Mouse (Mus musculus): ENCODE results near the gene Rexo2.
"Not testable (repeated sequence)": the region's sequence is repeated elsewhere in the genome, so short reads cannot be mapped to it uniquely, and the experiment has no call there.

Rexo2 gene

DNA sequence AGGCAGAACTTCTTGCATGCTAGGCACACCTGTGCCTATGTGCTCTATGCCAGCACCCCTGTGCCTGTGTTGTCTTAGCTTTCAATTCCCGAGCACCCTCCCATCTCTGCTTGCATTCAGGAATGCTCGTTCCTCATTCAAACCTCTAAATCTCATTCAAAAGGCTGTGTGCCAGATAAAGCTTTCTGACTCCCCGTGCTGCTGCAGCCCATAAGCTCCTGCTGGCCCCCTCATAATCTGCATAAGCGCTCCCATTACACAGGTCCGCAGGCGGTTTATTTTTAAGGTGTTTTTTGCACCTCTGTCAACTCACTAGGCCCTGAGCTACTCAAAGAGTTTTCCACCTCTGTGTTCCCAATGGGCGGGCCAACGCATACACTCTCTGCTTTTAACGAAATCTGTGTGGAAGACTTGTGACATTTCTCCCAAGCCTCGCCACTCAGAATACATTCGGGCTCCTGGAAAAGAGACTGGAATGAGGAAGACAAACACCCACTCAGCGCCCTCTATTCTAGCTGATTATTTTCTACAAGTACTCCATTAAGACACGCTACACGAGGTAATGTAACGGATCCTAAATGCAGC lies 7.9 kb downstream of the Rexo2 start:
- no peak for DNase-seq (ENCODE audit: low spot score in 2 of 2)

DNA sequence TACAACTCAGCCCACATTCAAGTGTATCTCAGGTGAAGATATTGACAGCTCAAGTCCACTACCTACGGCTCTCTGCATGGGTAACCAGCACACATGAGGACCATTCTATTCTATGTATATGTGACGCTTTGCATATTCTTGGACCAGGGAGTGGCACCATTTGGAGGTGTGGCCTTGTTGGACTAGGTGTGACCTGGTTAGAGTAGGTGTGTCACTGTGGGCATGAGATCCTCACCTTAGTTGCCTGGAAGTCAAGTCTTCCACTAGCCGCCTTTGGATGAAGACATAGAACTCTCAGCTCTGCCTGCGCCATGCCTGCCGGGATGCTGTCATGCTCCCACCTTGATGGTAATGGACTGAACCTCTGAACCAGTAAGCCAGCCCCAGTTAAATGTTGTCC lies 13.0 kb downstream of the Rexo2 start:
- not testable (repeated sequence) for DNase-seq (ENCODE audit: low spot score in 2 of 2)

DNA sequence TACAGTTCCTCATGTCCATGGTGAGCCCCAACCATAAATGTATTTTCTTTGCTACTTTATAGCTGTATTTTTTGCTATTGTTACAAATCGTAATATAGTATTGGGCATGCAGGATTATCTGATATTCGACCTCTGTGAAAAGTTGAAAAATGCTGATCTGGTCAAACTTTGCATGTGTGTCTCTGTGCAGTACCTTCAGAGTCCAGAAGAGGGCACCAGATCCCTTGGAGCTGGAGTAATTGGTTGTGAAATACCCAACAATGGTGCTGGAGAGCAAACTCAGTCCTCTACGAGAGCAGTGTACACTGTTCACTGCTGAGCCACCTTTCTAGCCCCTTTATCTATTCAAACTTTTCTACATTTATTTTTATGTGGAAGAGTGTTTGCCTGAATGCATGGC lies 13.6 kb downstream of the Rexo2 start:
- DNase-seq (ENCODE audit: low spot score in 2 of 2) = peak; percentile 78 to 86

DNA sequence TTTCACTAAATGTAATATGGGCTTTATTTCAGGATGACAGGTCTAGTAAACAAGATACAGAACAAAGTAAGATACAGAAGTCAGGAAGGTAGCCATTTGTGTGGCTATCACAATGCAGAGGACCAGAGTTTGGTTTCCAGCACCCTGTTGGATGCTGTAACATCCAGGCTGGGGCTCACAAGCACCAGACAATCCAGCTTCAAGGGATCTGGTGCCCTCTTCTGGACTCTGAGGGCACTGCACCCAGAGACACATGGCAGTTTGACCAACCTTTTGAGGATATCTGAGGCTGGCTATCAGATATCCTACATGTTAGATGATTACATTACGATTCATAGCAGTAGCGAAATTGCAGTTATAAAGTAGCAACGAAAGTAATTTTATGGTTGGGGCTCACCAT lies 14.8 kb downstream of the Rexo2 start:
- DNase-seq (ENCODE audit: low spot score in 2 of 2) = peak in 1 of 2 experiments; percentile 34

DNA sequence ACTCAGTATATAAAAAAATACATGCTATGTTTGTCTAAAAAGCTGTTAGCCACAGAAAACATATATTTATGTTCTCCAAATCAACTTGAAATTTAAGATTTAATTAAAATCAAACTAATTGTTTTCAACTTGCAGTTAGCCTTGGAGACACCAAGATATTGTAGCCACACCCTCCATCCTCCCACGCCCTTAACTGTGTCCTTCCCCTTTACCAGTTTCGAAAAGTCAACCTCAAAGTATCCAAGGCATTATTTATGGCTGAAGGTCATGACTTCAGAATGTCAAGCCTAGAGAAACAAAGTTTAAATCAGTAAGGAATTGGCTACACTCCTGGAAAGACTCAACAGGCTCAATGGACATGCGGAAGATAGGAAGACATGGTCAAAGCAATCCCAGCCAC lies 18.9 kb downstream of the Rexo2 start:
- no peak for DNase-seq (ENCODE audit: low spot score in 2 of 2)

DNA sequence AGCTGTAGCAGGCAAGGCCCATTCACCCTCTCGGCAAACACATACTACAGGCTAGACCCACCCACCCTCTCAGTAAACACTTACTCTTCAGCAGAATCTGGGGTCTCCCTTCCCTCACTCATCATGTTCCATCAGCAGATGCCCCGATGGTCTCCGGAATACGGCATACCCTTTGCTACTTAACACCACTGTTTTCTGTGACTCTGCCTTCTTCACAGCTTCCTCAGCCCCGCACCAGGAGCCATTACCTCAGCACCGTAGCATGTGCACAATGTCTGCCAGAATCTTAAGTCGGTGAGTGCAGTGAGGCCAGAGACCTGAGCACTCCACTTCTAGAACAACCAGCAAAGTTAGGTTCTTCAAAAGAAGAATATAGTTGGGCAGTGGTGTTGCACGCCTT lies 19.7 kb downstream of the Rexo2 start:
- no peak for DNase-seq (ENCODE audit: low spot score in 2 of 2)

DNA sequence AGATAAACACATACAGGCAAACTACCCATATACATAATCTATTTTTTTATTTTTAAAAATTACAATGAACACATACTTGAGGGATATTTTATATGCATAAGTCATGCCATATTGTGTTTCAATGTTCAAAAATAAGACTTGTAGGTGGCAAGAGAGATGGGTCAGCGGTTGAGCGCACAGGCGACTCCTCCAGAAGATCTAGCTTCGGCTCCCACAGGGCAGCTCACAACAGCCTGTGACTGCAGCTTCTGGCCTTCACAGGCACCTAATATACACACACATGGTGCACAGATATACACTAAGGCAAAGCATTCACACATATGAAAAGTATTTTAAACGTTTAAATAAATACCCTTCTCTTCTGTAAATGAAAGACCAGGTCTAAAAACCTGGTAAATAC lies 21.0 kb downstream of the Rexo2 start:
- no peak for DNase-seq (ENCODE audit: low spot score in 2 of 2)

DNA sequence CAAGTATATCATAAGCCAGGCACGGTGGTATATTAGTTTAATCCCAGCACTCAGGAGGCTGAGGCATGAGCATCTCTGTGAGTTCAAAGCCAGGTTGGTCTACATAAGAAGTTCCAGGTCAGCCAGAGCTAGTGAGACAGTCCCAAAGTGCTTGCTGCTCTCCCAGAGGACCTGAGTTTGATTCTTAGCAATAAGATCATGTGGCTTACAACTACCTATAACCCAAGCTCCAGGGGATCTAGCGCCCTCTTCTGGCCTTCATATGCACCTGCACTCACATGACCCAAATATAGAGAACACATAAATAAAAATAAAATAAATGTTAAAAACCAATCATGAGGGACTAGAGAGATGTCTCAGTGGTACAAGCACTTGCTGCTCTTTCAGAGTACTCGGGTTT lies 21.5 kb downstream of the Rexo2 start:
- peak in 1 of 2 experiments; percentile 30 for DNase-seq (ENCODE audit: low spot score in 2 of 2)

DNA sequence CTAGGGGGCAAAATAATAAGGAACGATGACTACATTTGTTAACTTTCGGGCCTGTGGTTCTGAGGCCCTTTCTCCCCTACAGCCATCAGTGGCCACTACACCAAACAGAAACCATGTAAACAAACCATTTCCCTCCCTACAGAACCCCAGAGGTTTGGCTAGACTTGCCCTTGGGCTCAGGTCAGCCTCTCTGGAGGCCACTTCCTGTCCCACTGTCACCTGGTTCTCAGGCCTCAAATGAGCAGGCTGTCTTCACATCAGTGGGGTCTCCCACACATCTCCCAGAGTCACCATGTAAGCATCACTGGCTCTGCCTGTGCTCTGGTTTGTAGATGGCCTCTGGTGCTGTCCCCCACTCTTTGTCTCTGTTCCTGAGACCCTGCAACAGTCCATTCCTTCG lies 24.5 kb downstream of the Rexo2 start:
- DNase-seq (ENCODE audit: low spot score in 2 of 2) = no peak

DNA sequence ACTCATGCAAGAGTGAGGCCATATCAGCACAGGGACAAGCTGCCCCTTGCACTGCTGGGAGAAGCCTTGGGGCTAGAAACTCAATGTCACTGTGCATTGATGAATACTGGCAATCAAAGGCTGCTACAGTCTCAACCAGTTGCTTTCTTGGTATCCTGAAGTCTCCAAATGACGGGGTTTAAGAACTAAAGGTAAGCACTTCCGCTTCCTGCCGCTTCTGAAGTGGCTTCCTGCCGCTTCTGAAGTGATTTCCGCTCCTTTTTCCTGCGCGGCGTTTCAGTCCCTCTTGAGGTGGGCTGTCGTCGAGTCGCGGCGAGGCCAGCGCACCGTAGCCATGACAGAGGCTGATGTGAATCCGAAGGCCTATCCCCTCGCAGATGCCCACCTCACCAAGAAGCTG lies 30.4 kb downstream of the Rexo2 start:
- peak in 1 of 2 experiments; percentile 9 for DNase-seq (ENCODE audit: low spot score in 2 of 2)

DNA sequence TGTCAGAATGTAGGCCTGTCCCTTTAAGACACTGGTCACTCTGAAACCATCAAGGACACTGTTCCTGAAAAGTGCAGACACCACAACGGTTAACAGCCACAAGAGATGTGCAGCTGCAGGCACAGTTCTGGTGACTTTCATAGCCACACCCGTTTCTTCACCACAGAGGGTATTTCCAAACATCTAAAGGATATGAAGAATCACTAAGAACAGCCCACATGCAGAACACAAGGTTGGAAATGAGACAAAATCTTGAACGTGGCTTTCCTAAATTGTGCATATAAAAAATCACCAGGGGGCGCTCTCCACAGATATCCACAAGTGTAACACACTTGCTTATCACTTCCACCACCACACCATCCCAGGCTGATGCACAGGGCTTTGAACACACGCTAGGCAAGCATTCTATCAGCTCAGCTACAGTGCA lies 32.6 kb downstream of the Rexo2 start:
- peak in 1 of 2 experiments; percentile 62 for DNase-seq (ENCODE audit: low spot score in 2 of 2)

DNA sequence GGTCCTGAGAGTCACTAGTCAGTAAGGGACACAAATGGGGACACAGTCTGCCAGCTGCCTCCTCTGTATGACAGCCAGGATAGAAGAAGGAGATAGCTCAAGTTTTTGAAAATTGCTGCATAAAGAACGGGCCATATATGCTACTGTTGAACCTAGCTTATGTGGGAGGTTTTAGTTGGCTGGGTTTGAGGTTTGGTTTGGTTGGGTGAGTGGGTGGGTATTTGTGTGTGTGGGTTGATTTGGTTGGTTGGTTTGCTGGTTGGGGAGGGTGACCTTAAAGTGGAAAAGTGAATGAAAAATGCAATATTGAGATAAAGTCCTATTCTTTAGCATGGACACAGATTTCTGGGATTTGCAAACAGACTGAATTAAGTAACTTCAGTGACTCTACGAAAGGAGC lies 35.6 kb downstream of the Rexo2 start:
- DNase-seq (ENCODE audit: low spot score in 2 of 2) = no peak

DNA sequence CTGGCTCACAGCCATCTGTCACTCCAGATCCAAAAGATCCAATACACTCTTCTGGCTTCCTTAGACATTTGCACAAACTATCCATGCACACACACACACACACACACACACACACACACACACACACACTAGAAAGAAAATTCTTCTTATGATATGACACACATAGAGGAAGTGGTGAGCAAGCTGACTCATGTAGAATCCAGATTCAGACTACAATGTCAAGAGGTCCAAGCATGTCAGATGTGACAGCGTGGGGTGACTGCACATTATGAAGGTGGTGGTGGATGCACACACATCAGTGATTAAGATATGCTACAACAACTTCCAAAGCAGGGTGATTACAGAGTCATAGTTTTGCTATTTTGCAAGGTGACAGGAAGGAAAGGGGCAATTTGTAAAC lies 36.5 kb downstream of the Rexo2 start:
- DNase-seq (ENCODE audit: low spot score in 2 of 2) = no peak

DNA sequence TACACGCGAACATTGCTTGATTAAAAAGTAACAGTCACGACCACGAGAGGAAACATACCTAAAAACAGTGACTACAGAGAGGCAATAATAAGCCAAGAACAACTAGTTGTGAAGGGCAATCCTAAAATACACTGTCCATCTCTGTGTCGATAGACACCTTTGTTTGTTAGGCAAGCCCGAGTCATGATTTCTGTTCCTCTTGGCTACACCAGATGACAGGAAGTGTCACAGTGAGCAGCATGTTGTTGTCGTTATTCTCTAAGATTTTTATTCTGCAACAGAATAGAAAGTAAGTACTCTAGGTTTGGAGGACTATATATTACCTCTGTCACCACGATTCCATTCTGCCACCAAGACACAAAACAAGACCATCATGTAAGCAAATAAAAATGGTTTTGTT lies 48.0 kb downstream of the Rexo2 start:
- no peak for DNase-seq (ENCODE audit: low spot score in 2 of 2)

DNA sequence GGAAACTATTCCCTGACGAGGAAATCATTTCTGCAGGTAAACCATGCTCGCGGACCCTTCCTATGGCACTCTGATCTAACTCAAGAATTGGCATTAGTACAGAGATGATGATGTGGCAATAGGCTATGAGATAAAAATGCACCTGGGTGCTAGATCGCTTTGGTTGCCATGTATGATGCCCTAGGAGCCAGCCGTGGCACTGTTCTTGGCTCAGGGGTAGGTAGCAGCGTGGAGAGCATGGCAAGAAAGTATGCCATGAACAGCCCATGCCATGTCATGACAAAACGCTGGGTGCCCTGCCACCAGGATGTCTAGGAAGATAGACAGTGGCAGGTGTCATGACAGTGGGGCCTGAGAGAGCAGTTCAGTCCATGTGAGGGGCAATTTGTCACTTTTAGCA lies 53.2 kb downstream of the Rexo2 start:
- no peak for DNase-seq (ENCODE audit: low spot score in 2 of 2)

DNA sequence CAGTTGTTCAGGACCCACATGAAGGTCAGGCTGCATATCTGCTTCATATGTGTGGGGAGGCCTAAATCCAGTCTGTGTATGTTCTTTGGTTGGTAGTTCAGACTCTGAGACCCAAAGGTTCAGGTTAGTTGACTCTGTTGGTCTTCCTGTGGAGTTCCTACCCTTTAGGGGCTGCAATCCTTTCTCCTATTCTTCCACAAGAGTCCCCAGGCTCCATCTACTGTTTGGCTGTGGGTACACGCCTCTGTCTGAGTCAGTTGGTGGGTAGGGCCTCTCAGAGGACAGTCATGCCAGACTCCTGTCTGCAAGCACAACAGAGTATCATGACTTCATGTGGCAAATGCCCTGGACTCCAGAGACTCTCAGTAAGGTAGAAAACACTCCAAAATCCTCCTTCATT lies 57.2 kb downstream of the Rexo2 start:
- no peak for DNase-seq (ENCODE audit: low spot score in 2 of 2)

DNA sequence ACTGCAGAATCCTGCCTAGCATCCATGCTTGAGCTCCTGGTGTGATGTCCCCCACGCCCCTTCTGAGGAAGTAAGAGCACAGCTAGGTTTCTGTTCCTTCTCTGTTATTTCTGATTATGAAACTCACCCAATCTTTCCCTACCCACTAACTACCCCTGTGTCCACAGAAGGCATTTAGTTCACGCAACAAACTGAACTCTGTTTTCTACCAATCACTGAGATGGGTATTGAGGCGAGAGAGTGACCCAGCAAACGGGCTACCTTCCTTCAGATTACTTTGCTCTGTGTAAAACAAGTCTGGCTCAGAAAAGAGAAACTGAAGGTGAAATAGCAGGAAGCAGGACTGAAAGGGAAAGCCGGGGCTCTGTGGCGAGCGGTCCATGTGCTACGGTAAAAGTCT lies 58.0 kb downstream of the Rexo2 start:
- DNase-seq (ENCODE audit: low spot score in 2 of 2) = peak in 1 of 2 experiments; percentile 34

DNA sequence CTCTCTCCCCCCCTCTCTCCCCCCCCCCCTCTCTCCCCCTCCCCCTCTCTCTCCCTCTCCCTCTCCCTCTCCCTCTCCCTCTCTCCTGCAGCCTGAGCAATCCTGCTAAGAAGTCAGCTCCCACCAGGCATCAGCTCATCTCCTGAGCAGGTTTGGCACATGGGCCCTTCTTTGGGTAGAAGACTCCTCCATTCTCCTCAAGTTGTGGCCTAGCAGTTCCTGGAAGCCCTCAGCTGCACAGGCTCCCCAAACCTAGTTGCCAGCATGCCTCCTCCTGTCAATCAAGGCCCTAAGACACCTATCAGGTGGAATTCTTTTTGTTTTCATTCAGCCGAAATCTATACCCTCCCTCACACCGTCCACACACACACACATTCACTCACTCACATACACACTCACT lies 58.9 kb downstream of the Rexo2 start:
- DNase-seq (ENCODE audit: low spot score in 2 of 2) = no peak

DNA sequence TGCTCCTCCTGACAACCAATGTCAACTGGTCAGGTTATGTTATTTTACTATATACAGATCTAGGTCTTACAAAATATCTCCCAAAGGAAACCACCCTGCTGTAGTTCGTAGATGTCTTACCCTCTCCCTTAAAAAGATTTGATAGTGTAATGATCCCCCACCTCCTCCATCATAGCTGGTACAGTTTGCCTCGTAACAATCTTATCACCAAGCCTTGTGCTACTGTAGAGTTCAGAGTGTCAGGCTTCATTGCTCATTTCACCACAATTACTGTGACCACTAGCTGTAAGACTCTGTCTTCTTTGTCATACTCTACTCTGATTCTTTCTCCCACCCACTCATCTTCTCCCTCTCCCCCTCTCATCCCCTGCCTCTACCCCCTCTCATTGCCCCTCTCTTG lies 59.4 kb downstream of the Rexo2 start:
- DNase-seq (ENCODE audit: low spot score in 2 of 2) = no peak

DNA sequence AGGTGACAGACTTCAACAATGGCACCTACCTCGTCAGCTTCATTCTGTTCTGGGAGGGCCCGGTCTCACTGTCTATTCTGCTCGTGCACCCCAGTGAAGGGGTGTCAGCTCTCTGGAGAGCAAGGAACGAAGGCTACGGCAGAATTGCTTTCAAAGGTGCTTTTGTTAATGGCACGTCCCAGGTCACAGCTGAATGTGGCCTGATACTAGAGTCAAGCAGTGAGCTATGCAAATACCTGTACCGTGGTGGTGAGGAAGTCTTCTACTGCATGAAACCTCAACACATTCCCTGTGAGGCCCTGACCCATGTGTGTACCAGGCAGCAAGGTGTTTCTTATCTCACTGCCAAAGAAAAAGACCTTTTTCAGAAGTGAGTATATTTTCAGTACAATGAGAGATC lies 60.0 kb downstream of the Rexo2 start:
- DNase-seq (ENCODE audit: low spot score in 2 of 2) = peak in 1 of 2 experiments; percentile 38

DNA sequence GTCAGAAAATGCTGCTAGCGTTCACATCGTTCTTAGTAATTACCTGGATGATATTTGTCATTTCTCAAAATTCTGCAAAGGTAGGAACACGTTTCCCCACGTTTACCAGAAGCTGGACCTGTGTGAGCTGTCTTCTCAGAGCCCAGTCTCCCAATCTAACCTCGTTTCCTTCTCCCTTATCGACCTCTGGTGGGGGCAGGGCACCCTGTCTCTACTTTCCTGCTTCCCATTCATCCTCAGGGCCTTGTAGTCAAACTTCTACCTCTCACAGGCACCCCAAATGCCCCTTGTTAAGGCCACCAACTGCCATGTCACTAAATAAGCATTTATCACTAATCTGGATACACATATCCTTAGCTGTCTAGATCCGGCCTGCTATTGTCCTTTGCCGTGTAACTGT lies 61.6 kb downstream of the Rexo2 start:
- no peak for DNase-seq (ENCODE audit: low spot score in 2 of 2)

Data from spleen, postnatal 10 days (tissue).